Mouse (Mus musculus) activated CD4-positive, CD25-positive, alpha-beta regulatory T cell (primary cell): Measurements from ENCODE around the gene Muc13. TPM values are rescaled to one million over a fixed set of nuclear protein-coding genes. Genes with fewer than 3 reads are reported as not detected.

ENCODE experiments used
- polyA plus RNA-seq, 2 experiments: library from polyadenylated mRNA; unstranded; fragments of 100-300 nt; shearing (Covaris generic); gene quantifications; one replicate each; pipeline ENCODE4 v1.2.1; 2017

Muc13 gene
- under 1 TPM; 0.44 to 0.68 TPM for polyA plus RNA-seq

DNA sequence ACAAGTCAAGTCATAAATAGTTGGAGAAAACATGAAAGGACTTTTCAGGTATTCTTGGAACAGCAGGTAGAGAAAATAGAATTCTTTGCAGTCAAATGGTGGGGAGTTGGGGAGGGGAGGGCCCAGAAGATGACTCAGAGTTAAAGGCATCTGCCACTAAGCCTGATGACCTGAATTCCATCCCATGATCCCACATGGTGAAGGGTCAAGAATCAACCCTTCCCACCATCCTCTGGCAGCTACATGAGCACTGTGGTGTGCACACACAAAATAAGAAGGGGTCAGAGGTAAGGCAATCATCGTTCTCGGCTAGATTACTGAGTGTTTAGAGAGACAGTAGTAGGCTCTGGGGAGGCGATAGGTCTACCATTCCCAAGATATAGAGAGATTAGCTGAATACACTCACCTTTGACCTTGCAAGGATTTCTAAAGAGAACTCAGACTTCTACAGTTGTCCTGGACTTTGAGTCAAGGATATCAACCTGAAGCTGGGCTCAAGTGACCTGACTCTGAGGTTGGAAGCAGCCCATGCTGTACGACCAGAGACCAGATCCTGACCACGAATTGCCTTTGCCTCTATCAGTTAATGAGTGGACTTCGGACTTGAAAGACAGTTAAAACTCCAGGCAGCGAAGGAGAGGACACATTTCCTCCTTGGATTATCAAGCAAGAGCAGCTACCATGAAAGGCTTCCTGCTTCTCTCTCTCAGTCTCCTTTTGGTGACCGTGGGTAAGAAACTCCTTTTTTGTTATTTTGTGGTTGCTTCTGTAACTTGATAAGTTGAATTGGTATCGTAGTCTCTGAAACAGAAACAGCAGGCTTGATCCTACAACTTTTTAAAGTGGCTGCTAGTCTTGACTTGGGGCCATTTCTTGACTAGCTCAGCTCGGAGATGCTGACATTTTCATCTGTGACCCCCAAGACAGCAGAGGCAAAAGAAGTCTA, at the start of gene Muc13:
Muc13 (plus strand) TSS at position 192 of the 946 bp plus-strand sequence.

DNA sequence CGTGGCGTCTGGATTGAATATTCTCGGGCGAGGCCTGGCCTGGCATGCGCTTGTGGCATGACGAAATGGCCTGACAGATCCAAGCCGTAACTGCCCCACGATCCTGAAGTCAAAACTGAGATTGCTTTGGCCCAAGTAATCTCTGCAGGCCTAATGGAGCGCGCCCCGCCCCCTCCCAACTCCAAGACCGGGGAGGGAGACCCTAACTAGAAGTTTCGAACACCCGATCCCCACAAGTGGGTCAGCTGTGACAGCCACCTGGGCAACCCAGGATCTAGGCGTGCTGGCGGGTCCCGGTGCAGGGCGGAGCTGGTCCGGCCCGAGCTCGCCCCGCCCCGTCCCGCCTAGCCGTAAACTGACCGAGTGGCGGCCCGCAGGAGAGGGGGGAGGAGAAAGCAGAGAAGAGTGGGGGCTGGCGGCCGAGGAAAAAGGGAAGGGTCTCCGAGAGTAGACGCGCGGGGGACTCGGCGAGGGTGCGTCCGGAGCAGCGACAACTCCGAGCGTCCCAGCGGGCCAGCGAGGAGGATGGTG, 35.5 kb downstream of the Muc13 start, which contains the start of gene Itgb5:
Itgb5 (plus strand) TSS at position 365 of the 531 bp plus-strand sequence.

Other genes starting within 250 kb of the Muc13 start
- gene Heg1, start 109.7 kb upstream of the Muc13 start, polyA plus RNA-seq = 10 to 100 TPM; 24.4 to 39.0 TPM
- gene Itgb5, start 35.6 kb downstream of the Muc13 start, polyA plus RNA-seq = 1 to 10 TPM; 1.2 to 3.2 TPM
- gene Umps, start 173.0 kb downstream of the Muc13 start, polyA plus RNA-seq = 10 to 100 TPM; 21.7 to 27.3 TPM